Mouse (Mus musculus) kidney, adult 18-20 months (tissue): ENCODE data around the gene Rhov.
A peak's percentile ranks its signal among the peaks of the same experiment; 100 is the strongest.

Experiments used
- DNase-seq: peaks from one replicate; pipeline ENCODE4 v3.0.0; 2021

Rhov gene

DNA sequence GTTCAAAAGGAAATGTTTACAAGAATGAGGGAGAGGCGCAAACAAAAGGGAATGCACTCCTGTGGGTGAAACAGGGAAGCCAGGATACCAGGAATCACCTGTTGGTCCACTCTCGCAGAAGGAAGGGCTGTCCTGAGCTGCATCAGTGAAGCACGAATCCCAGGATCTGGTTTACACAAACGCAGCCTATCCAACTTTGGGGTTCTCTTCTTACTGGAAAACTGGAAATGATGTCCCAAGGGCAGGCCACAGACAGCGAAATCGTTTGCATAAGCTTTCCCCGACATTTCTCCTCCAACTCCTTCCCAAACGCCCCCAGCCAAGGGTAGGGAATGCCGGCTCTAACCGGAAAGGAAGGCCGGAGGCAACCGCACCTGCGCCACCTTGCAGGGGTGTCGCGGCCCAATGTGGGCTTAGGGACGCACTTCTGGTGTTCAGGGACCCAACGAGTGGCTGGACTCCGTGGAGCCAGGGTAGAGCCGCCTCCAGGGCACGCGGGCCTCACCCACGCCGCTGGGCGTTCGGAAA, 34.3 kb downstream of the Rhov start:
- DNase-seq, result no peak

DNA sequence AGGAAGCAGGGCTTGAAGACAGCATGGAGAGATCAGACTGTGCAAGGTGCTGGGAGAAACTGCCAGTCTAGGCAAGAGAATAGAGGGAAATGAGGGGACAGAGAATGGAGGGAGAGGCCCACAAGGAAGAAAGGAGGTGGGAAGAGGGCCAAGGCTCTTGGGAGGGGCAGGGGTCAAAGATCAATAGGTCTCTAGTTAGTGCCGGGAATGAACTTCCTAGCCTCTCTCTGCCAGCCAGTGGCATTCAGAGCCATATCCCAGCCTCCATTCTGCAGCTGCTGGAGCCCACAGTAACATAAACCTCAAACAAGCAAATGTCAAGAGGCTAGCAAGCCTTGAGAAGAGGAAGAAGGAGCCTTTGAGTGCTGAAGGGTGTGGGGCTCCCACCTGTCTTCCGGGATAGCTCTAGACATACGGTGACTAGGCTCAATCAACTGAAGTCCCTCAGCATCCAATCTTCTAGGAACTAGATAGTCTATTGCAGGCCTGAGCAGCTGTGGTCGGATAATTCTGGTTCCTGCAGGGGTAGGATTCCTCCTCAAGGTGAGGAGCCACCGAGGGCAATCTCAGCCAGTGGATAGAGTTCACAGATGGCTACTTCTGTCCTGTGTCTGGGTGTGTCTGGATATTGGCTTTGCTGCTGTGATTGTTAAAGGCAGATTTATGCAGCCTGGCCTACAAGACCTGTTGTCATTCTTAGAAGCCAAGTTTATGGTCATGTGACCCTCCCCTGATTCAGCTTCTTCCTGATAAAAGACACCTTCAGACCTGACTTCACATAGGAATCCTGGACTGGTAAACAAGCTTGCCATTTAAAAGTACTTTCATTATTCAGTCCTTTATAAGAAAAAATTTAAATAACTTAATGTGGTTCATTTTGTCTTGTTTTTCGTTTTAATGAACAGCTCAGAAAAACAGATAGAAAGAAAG, 41.0 kb downstream of the Rhov start, which contains the start of gene Ppp1r14d:
Ppp1r14d (minus strand) TSS at position 132 of the 930 bp plus-strand sequence.
- DNase-seq, result peak; percentile 63
